ENCODE assay signal across 8 mouse cellular contexts in the genomic region with DNA sequence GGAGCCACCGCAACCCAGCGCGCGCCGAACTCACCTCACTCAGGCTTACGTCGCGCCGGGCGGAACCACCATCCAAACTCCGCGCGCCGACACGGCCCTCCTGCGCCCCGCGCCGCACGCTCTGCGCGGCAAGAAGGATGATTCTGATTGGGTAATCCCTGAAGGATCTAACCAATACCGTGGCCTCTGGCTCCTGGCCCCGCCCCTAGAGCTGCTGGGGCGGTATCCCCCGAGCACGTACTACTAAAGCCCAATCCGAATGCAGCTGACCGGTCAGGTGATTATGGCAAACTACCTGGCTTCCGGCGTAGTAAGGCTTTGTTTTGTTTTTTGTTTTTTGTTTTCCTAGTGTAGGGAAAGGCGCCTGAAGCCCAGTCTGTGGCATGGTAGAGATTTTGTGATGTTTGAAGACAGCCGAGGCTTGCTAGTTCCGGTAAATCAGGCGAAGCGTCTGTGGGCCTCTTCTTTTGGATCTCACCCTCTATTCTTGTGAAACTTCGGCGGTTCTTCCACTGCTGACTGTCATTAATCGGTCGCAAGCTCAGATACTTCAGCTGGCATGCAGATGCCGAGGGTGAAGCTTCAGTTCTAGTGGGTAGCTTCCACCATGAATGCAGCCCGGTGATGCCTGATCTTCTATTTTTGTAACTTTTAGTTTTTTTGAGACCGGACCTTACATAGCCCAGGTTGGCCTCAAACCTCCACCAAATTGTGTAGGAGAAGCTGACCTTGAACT. TPM values are rescaled to one million over a fixed set of nuclear protein-coding genes. Genes with fewer than 3 reads are reported as not detected.
A peak's percentile ranks its signal among the peaks of the same experiment; 100 is the strongest.
DNase-seq lines count a peak whose midpoint lies in the region; ATAC-seq lines count a peak whose summit lies in the region.

Gene Blm, minus strand, starts transcription at position 111 of the 736 bp plus-strand sequence.

- peak within 1 kb of the TSS; percentile 70 for H3K4me3 ChIP-seq in forebrain, embryonic 14.5 days (ENCODE audit: low read depth, low read length)
- H3K4me3 ChIP-seq in neural tube, embryonic 15.5 days (replicated peaks): peak within 1 kb of the TSS; percentile 62

- no peaks in the 10 kb centered on the region for H3K27me3 ChIP-seq in forebrain, embryonic 14.5 days (replicated peaks; ENCODE audit: control insufficient read depth, insufficient read depth, low read length)
- H3K27me3 ChIP-seq in neural tube, embryonic 15.5 days (replicated peaks): no peaks in the 10 kb centered on the region

- H3K27ac ChIP-seq in forebrain, embryonic 14.5 days (ENCODE audit: low read depth, low read length): peak within 1 kb of the TSS; percentile 74
- peak within 1 kb of the TSS; percentile 87 for H3K27ac ChIP-seq in neural tube, embryonic 15.5 days (replicated peaks)

- peak; percentile 98 for DNase-seq in ES-CJ7 (ENCODE audit: low read depth, low spot score)
- peak; percentile 94 for DNase-seq in cerebellum, adult 11 months
- DNase-seq in forebrain, embryonic 14.5 days (ENCODE audit: low spot score): peak; percentile 99
- DNase-seq in heart, postnatal 14 days: peak; percentile 95 to 96
- peak; percentile 98 for DNase-seq in layer of hippocampus, adult 11-12 months (ENCODE audit: low spot score)
- peak; percentile 97 to 98 for DNase-seq in lung, adult 18-20 months
- peak; percentile 98 for DNase-seq in testis, postnatal 14 days (ENCODE audit: low spot score)

- peak within 1 kb of the TSS; percentile 77 for H3K9ac ChIP-seq in forebrain, embryonic 14.5 days (ENCODE audit: low read length)
- H3K9ac ChIP-seq in neural tube, embryonic 15.5 days (replicated peaks): peak within 1 kb of the TSS; percentile 72

- ATAC-seq in forebrain, embryonic 14.5 days: peak; percentile 100
- ATAC-seq in neural tube, embryonic 15.5 days (ENCODE audit: low FRiP score): peak; percentile 100

- intact Hi-C loops in heart, postnatal 14 days (cut with DNase I): no loop called here

- H3K4me2 ChIP-seq in forebrain, embryonic 14.5 days (ENCODE audit: low read length): peak within 1 kb of the TSS; percentile 96
- peak within 1 kb of the TSS; percentile 96 for H3K4me2 ChIP-seq in neural tube, embryonic 15.5 days

- no peaks in the 10 kb centered on the region for H3K9me3 ChIP-seq in forebrain, embryonic 14.5 days (replicated peaks; ENCODE audit: control insufficient read depth, low read length)
- H3K9me3 ChIP-seq in neural tube, embryonic 15.5 days (replicated peaks): no peaks in the 10 kb centered on the region

- under 1% methylated on average over 41 of the region's 43 CpGs for WGBS in forebrain, embryonic 14.5 days
- under 1% methylated on average over 43 of the region's 43 CpGs for WGBS in neural tube, embryonic 15.5 days

- H3K4me1 ChIP-seq in forebrain, embryonic 14.5 days (ENCODE audit: control insufficient read depth, insufficient read depth, low read length): peaks cover 8% of the 10 kb centered on the region; the same call in 1 of the 2 replicates
- H3K4me1 ChIP-seq in neural tube, embryonic 15.5 days: peaks cover 12% of the 10 kb centered on the region

- no peaks in the 10 kb centered on the region for H3K36me3 ChIP-seq in forebrain, embryonic 14.5 days (ENCODE audit: control insufficient read depth, insufficient read depth, low read length)
- H3K36me3 ChIP-seq in neural tube, embryonic 15.5 days: no peaks in the 10 kb centered on the region

RNA-seq across cellular contexts. Expression of gene Blm, which starts in this region (rescaled TPM):
- 11.3 and 12.6 TPM in 2 replicates for polyA plus RNA-seq in forebrain, embryonic 14.5 days (2014; fragmentation: Nextera tagmentation; extraction: Ambion mirVana)
- 1 to 10 TPM; 3.2 to 4.2 TPM for total RNA-seq in heart, postnatal 14 days (2021)
- polyA plus RNA-seq in neural tube, embryonic 15.5 days (2015; fragmentation: Nextera tagmentation; extraction: Ambion mirVana): 7.4 and 11.3 TPM in 2 replicates

Comparison
In these comparisons a context has a peak if more than half of its experiments do, and no peak if none do; other contexts are left out.
1. Peak in every context shown above with its lines: DNase-seq, ATAC-seq, H3K4me3 ChIP-seq and H3K27ac ChIP-seq.